Mouse (Mus musculus): Measurements from ENCODE around the gene Atp7b. TPM values are rescaled to one million over a fixed set of nuclear protein-coding genes. Genes with fewer than 3 reads are reported as not detected.

Atp7b gene
- polyA plus RNA-seq, 1 experiment from 2014 or later: 2.9 TPM

DNA sequence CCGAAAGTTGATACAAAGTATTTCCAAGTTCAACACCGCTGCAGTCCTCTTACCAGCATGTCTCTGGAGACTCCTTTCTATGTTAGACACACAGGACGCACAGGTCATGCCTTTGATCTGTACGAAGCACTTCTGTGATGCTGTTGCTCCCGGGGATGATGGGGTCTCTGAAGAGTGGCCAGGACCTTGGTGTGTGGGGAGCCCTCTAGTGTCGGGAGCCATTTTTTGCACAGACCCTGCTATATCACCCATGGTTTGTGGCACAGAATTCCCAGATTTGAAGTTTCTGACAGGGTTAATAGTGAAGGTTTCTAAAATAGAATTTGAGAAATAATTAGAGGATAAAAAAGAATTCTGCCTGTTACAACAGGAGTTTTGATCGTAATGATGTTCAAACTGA, 37.9 kb downstream of the Atp7b start:
- Histone ChIP-seq H3K27me3 (replicated peaks) (no peaks in the 10 kb centered on the region), H3K4me3 (no peak overlapping the region), H3K36me3 (no peaks in the 10 kb centered on the region), H3K4me2 (no peak overlapping the region), H3K9me3 (replicated peaks) (no peaks in the 10 kb centered on the region), H3K27ac (ENCODE audit: poor library complexity, severe bottlenecking) (no peak overlapping the region), H3K9ac (no peak overlapping the region), H3K4me1 (replicated peaks) (no peaks in the 10 kb centered on the region)
- ATAC-seq (ENCODE audit: insufficient number of reproducible peaks, low FRiP score): no peak
- WGBS: 55% methylated on average over 7 of the region's 7 CpGs

GRCm38 (mm10) chr8:22019498-22019897, 40.6 kb downstream of the Atp7b start:
- no peak overlapping the region for H3K4me2 ChIP-seq
- no peaks in the 10 kb centered on the region for H3K27me3 ChIP-seq (replicated peaks)
- H3K36me3 ChIP-seq: no peaks in the 10 kb centered on the region
- H3K4me1 ChIP-seq (replicated peaks): no peaks in the 10 kb centered on the region
- H3K9ac ChIP-seq: no peak overlapping the region
- no peak overlapping the region for H3K27ac ChIP-seq (ENCODE audit: poor library complexity, severe bottlenecking)
- no peak overlapping the region for H3K4me3 ChIP-seq
- 59% methylated on average over 5 of the region's 5 CpGs for WGBS
- ATAC-seq (ENCODE audit: insufficient number of reproducible peaks, low FRiP score): no peak
- no peaks in the 10 kb centered on the region for H3K9me3 ChIP-seq (replicated peaks)

- Histone ChIP-seq H3K36me3 (no peaks in the 10 kb centered on the region), H3K4me1 (replicated peaks) (no peaks in the 10 kb centered on the region), H3K4me3 (no peak overlapping the region), H3K9me3 (replicated peaks) (no peaks in the 10 kb centered on the region), H3K4me2 (no peak overlapping the region), H3K27me3 (replicated peaks) (no peaks in the 10 kb centered on the region), H3K9ac (no peak overlapping the region), H3K27ac (ENCODE audit: poor library complexity, severe bottlenecking) (no peak overlapping the region)
- 77% methylated on average over 7 of the region's 7 CpGs for WGBS
- ATAC-seq (ENCODE audit: insufficient number of reproducible peaks, low FRiP score): no peak
Observed at GRCm38 (mm10) chr8:22017731-22018130, 42.4 kb downstream of the Atp7b start.

DNA sequence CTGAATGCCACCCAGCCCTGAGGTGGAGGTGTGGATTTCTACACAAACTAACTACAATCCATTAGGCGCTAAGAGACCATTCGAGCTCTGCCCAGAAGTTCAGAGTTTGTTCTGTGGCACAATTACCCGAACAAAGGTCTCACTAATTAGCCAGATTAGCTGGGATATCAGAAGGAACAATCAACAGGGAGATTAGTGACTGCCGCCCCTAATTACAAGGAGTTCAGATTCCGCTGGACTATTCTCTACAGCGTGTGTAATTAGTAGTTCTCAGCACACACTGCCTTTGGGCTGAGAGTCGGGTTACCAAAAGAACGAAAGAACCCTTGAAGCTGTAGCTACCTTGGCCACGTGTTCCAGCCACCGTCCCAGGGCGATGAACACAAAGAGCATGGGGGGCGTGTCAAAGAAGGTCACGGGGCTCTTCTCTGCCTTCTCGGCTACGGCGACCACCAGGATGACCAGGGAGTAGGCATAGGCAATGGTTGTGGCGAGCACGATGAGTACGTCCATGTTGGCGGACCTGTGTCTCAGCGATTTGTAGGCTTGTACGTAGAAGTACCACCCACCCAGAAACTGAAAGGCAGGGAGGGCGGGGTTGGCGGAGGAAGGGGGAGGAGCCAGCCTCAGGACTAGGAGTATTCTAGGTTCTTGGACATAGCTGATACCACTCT, 46.9 kb downstream of the Atp7b start:
- H3K4me3 ChIP-seq: peak overlapping the region; percentile 10; the same call in 1 of the 2 replicates
- ATAC-seq (ENCODE audit: insufficient number of reproducible peaks, low FRiP score): no peak
- 72% methylated on average over 24 of the region's 24 CpGs for WGBS

DNA sequence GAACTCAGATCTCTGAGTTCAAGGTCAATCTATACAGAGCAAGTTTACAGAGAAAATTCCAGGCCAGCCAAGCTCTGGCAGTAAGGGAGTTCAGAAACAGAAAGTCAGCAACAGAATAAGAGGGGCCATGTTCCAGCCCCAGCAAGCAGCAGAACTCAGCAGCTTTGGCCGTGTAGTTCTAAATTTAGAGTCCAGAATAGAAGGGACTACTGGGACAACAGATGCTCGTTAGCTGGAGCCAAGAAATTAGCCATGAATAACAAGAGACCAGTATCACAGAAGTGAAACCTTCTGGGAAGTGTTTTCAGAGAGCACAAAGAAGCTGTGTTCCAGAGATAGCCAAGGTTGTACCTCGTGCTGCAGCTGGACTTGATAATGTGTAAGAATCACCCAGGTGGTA, 50.7 kb downstream of the Atp7b start:
- no peaks in the 10 kb centered on the region for H3K27me3 ChIP-seq (replicated peaks)
- peaks cover 9% of the 10 kb centered on the region; the same call in 1 of the 2 replicates for H3K36me3 ChIP-seq
- no peak for ATAC-seq (ENCODE audit: insufficient number of reproducible peaks, low FRiP score)
- H3K4me1 ChIP-seq (replicated peaks): 0 out of 2 replicates have a peak, but pooled peaks cover 3% of the 10 kb centered on the region
- no peak overlapping the region for H3K4me3 ChIP-seq
- H3K9me3 ChIP-seq (replicated peaks): no peaks in the 10 kb centered on the region
- H3K27ac ChIP-seq (ENCODE audit: poor library complexity, severe bottlenecking): no peak overlapping the region
- no peak overlapping the region for H3K4me2 ChIP-seq
- no peak overlapping the region for H3K9ac ChIP-seq
- 45% methylated on average over 3 of the region's 3 CpGs for WGBS

More for the DNA sequence above, 46.9 kb downstream of the Atp7b start:
- H3K9ac ChIP-seq: no peak overlapping the region
- peaks cover 9% of the 10 kb centered on the region; the same call in 1 of the 2 replicates for H3K36me3 ChIP-seq
- no peaks in the 10 kb centered on the region for H3K9me3 ChIP-seq (replicated peaks)
- no peaks in the 10 kb centered on the region for H3K4me1 ChIP-seq (replicated peaks)
- H3K4me2 ChIP-seq: no peak overlapping the region
- H3K27me3 ChIP-seq (replicated peaks): no peaks in the 10 kb centered on the region
- H3K27ac ChIP-seq (ENCODE audit: poor library complexity, severe bottlenecking): no peak overlapping the region

- WGBS: 76% methylated on average over 6 of the region's 6 CpGs
- no peak overlapping the region for H3K27ac ChIP-seq (ENCODE audit: poor library complexity, severe bottlenecking)
- no peaks in the 10 kb centered on the region for H3K9me3 ChIP-seq (replicated peaks)
- H3K4me1 ChIP-seq (replicated peaks): 0 out of 2 replicates have a peak, but pooled peaks cover 3% of the 10 kb centered on the region
- peaks cover 6% of the 10 kb centered on the region; the same call in 1 of the 2 replicates for H3K36me3 ChIP-seq
- no peak overlapping the region for H3K9ac ChIP-seq
- ATAC-seq (ENCODE audit: insufficient number of reproducible peaks, low FRiP score): no peak
- no peak overlapping the region for H3K4me3 ChIP-seq
- H3K27me3 ChIP-seq (replicated peaks): no peaks in the 10 kb centered on the region
- no peak overlapping the region for H3K4me2 ChIP-seq
Observed at GRCm38 (mm10) chr8:22006423-22006822, 53.7 kb downstream of the Atp7b start.

- H3K9me3 ChIP-seq (replicated peaks): no peaks in the 10 kb centered on the region
- no peak overlapping the region for H3K27ac ChIP-seq (ENCODE audit: poor library complexity, severe bottlenecking)
- H3K4me1 ChIP-seq (replicated peaks): 0 out of 2 replicates have a peak, but pooled peaks cover 3% of the 10 kb centered on the region
- ATAC-seq (ENCODE audit: insufficient number of reproducible peaks, low FRiP score): no peak
- no peaks in the 10 kb centered on the region for H3K27me3 ChIP-seq (replicated peaks)
- WGBS: 73% methylated on average over 14 of the region's 14 CpGs
- H3K36me3 ChIP-seq: no peaks in the 10 kb centered on the region
- no peak overlapping the region for H3K9ac ChIP-seq
- H3K4me2 ChIP-seq: no peak overlapping the region
- no peak overlapping the region for H3K4me3 ChIP-seq
Observed at GRCm38 (mm10) chr8:22004750-22005522, 55.2 kb downstream of the Atp7b start.

DNA sequence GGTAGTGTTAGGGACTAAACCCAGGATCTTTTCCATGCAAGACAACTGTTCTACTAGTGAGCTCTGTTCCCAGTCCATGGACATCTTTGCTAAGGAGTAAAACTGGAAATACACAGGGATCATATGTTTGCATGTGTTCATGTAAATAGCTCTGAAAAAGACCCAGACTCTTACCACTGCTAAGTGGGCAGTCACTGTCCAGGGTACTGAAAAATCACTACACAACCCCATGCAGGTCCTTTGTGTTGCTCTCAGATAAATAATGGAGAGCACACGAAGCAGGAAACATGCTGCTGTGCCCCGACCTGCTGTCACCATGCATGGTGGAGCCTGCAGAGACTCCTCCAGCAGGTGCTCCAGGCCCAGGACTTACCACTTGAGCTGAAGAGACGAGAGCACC, 64.9 kb downstream of the Atp7b start:
- no peak for ATAC-seq (ENCODE audit: insufficient number of reproducible peaks, low FRiP score)
- Histone ChIP-seq H3K9ac (no peak overlapping the region), H3K36me3 (0 out of 2 replicates have a peak, but pooled peaks cover 2% of the 10 kb centered on the region), H3K9me3 (replicated peaks) (no peaks in the 10 kb centered on the region), H3K4me1 (replicated peaks) (no peaks in the 10 kb centered on the region), H3K4me3 (no peak overlapping the region), H3K27ac (ENCODE audit: poor library complexity, severe bottlenecking) (no peak overlapping the region), H3K4me2 (no peak overlapping the region), H3K27me3 (replicated peaks) (no peaks in the 10 kb centered on the region)
- WGBS: 41% methylated on average over 3 of the region's 3 CpGs

DNA sequence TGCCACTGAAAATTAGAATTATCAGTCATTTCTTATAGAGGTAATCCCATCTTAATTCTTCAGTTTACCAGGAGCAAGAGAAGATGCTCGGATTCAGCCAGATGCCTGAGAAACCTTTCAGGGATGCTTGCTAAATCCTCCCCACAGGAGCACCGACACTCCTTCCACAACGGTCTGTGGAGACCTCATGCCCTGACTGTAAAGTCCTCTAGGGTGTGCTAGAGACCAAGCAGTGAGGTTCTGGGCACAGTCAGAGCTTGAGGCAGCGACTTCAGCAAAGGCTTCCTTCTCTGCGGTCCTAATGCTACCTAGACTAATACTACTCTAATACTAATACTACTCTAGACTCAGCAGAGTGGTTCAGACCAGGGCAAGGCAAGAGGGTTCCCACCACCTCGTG, 67.9 kb downstream of the Atp7b start:
- H3K4me2 ChIP-seq: no peak overlapping the region
- peak; percentile 42; the same call in 1 of the 2 replicates for ATAC-seq (ENCODE audit: insufficient number of reproducible peaks, low FRiP score)
- H3K36me3 ChIP-seq: no peaks in the 10 kb centered on the region
- H3K9ac ChIP-seq: no peak overlapping the region
- no peak overlapping the region for H3K4me3 ChIP-seq
- H3K27me3 ChIP-seq (replicated peaks): no peaks in the 10 kb centered on the region
- no peaks in the 10 kb centered on the region for H3K4me1 ChIP-seq (replicated peaks)
- 25% methylated on average over 6 of the region's 6 CpGs for WGBS
- H3K9me3 ChIP-seq (replicated peaks): no peaks in the 10 kb centered on the region
- H3K27ac ChIP-seq (ENCODE audit: poor library complexity, severe bottlenecking): no peak overlapping the region

DNA sequence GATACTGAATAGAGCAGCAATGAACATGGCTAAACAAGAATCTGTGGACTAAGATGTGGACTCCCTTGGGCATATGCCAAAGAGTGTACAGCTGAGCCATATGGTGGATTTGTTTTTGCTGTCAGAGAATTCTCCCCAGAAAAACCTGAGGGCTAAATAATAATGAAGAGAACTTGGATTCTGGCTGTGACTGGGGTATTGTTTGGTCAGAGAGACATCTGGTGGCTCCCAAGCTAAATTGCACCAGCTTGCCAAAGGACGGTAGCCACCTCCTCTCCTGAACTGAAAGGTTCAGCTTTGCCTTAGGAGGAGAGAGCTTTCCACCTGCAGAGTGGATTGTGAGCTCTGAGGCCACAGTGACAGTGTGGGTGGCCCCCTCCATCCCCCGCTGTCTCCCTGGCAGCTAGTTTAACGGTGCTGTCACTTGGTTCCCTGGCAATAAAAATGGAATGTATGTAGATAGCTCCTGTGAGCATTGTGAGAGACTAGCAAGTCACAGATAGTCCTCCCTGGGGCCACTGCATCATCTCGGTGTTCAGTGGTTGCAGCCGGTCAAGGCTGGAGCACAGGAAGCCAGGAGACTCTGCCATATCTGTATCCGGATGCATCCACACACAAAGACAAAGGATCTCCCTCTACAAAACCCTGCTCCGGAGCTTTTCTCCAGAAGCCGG, 78.3 kb downstream of the Atp7b start:
- Histone ChIP-seq H3K4me3 (no peak overlapping the region), H3K27ac (ENCODE audit: poor library complexity, severe bottlenecking) (no peak overlapping the region), H3K36me3 (no peaks in the 10 kb centered on the region), H3K9ac (no peak overlapping the region), H3K4me2 (no peak overlapping the region), H3K4me1 (replicated peaks) (no peaks in the 10 kb centered on the region), H3K9me3 (replicated peaks) (no peaks in the 10 kb centered on the region), H3K27me3 (replicated peaks) (no peaks in the 10 kb centered on the region)
- ATAC-seq (ENCODE audit: insufficient number of reproducible peaks, low FRiP score): no peak
- WGBS: 53% methylated on average over 8 of the region's 8 CpGs

- no peak for ATAC-seq (ENCODE audit: insufficient number of reproducible peaks, low FRiP score)
- Histone ChIP-seq H3K36me3 (no peaks in the 10 kb centered on the region), H3K4me2 (no peak overlapping the region), H3K9me3 (replicated peaks) (no peaks in the 10 kb centered on the region), H3K27me3 (replicated peaks) (no peaks in the 10 kb centered on the region), H3K4me1 (replicated peaks) (no peaks in the 10 kb centered on the region), H3K9ac (no peak overlapping the region), H3K27ac (ENCODE audit: poor library complexity, severe bottlenecking) (no peak overlapping the region), H3K4me3 (no peak overlapping the region)
- WGBS: 62% methylated on average over 4 of the region's 4 CpGs
Observed at GRCm38 (mm10) chr8:21978193-21978592, 81.9 kb downstream of the Atp7b start.

Measured in heart, embryonic 12.5 days (tissue).